Mouse (Mus musculus): ENCODE data around the gene Nubp2.

The Nubp2 gene

GRCm38 (mm10) chr17:24860076-24860475 lies 26.1 kb downstream of the Nubp2 start:
- no peak for DNase-seq (ENCODE audit: low read depth)

GRCm38 (mm10) chr17:24858967-24859366 lies 27.2 kb downstream of the Nubp2 start:
- DNase-seq (ENCODE audit: low read depth): no peak

GRCm38 (mm10) chr17:24857831-24858470 lies 28.2 kb downstream of the Nubp2 start:
- no peak for DNase-seq (ENCODE audit: low read depth)

DNA sequence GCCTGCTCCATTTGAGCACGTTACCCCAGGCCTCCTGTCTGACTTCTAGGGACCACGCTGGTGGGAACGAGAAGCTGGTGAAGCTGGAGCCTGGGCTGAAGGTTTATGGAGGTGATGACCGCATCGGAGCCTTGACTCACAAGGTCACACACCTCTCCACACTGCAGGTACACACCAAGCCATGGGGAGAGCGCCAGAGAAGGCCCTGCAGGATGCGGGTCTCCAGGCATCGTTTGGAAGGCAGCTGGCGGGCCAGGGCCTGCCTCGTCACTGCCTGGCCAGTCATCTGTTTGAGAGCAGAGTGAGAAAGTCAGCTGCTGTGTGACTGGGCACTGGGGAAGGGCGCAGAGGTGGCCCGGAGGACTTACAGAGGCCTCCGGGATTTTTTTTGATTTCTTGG lies 29.6 kb downstream of the Nubp2 start:
- no peak for DNase-seq (ENCODE audit: low read depth)

- DNase-seq (ENCODE audit: low read depth): no peak
Observed at GRCm38 (mm10) chr17:24855838-24856464, 30.2 kb downstream of the Nubp2 start.

- DNase-seq (ENCODE audit: low read depth): no peak
Observed at GRCm38 (mm10) chr17:24851381-24852125, 34.6 kb downstream of the Nubp2 start.

DNA sequence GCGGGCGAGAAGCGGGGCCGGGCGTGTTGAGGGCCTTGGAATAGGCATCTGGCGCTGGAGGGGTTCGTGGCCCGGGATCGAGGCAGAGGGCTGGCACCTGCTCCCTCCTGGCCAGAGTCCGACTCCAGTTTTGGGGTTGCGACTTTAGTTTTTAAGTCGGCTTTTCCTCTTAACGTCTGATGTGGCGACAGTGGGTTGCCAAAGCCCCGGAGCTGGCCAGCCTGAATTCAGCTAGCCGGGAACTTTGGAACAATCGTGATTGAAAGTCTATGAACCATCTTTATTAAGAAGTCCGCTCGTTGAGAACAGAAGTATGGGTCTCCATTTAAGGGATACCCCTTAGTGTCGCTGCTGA lies 35.4 kb downstream of the Nubp2 start:
- DNase-seq (ENCODE audit: low read depth): no peak

GRCm38 (mm10) chr17:24850065-24850772 lies 35.9 kb downstream of the Nubp2 start, which contains the start of gene Fahd1:
Gene Fahd1, minus strand, starts transcription at chr17:24850364.
- DNase-seq (ENCODE audit: low read depth): peak; percentile 99

DNA sequence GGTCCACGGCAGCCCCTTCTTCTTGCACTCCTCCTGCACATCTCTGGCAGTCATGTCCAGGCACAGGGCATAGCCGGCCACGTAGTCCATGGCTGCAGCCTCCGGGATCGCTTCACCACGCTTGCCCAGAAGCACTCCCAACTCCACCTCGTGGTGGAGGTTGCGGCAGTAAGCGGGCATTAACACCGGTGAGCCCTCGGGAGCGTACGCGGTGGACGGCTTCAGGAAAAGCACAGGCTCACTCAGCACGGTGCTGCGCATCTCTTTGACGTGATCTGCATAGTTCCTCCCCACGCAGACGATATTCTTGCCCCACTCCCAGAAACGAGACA lies 36.5 kb downstream of the Nubp2 start:
- peak; percentile 86 for DNase-seq (ENCODE audit: low read depth)

- DNase-seq (ENCODE audit: low read depth): peak; percentile 6
Observed at GRCm38 (mm10) chr17:24848600-24849031, 37.5 kb downstream of the Nubp2 start.

DNA sequence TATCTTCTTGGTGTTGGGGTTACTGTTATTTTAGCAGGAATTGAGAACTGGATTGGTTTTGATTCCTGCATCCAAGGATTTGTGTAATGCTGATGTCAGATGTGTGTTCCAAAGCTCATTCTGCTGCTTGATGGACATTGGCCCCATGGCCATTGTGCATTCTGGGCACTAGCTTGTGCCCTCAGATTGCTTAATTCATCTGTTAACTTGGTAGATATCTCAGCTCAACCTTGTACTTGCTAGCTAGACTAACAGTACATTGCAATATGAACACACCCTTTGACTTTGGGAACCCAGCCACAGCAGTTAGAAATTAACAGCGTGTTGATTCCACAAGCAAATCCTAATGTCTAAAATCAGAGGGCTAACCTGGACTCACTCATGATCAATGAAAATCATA lies 38.8 kb downstream of the Nubp2 start:
- no peak for DNase-seq (ENCODE audit: low read depth)

DNA sequence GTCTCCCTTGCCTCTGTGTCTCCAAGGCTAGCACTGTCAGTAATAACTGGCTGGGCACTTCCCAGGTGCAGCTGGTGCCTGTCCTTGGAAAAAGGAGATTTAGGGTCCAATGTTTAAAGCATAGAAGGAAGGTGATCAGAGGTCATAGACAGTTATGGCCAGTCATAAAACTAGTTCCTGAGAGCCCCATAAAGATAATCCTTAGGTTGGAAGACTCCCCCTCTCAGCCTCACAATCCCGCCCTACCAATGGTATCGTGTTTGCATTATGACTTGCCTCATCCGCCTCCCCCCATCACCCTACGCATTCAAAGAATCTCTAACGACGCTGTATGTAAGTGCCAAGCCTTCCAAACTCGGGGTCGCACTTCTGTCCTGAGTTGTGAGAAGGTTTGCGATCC lies 41.6 kb downstream of the Nubp2 start:
- no peak for DNase-seq (ENCODE audit: low read depth)

GRCm38 (mm10) chr17:24842631-24843030 lies 43.5 kb downstream of the Nubp2 start:
- DNase-seq (ENCODE audit: low read depth): peak; percentile 16

GRCm38 (mm10) chr17:24841133-24841532 lies 45.0 kb downstream of the Nubp2 start:
- DNase-seq (ENCODE audit: low read depth): peak; percentile 61

DNA sequence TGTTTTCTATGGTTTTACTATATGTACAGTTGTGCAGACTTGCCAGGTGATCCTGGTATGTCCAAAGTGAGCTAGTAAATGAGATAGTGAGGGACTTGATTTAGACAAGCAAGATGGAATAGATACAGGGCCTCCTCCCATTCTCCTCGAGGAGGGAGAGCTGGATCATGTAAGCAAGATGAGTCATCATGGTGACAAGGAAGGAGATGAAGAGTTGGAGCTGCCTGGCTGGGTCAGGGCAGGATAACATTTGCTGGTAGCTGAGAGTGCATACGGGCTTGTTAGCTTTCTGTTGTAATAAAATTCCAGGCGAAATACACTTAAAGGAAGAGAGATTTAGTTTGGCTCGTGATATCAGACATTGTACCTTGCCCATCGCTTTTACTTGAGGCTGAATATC lies 45.8 kb downstream of the Nubp2 start:
- DNase-seq (ENCODE audit: low read depth): no peak

DNA sequence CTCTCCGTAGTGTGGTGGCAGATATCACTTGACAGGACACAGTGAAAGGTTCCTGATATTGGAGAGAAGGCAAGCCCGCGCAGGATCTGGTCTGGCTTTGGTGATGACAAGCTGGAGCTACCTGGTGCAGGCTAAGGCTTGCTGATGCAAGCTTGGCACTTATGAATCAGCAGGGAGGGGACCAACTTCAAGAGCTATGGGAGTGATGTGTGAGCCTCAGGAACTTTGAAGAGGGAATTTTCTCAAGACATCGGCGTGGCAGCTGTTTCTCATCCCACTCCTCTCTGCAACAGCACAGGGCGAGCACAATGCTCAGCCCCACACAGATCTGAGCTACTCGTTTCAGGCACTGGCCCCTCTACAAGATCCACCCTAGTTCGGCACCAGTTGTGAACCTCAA lies 46.3 kb downstream of the Nubp2 start, which contains the start of gene Hagh:
Gene Hagh, plus strand, starts transcription at position 302 of the 400 bp plus-strand sequence.
- no peak for DNase-seq (ENCODE audit: low read depth)

Data from induced T-regulatory cell, adult 2 months (primary cell).